Mouse (Mus musculus) thymus, adult 2 months (tissue): ENCODE measurements around the gene Bnipl.

Experiments
- CTCF ChIP-seq: fragments of 200-500 bp; IDR thresholded peaks from 2 replicates; pipeline ENCODE4 v1.5.1; 2012; ENCODE audit warnings: mild to moderate bottlenecking, control low read depth, low read length, moderate library complexity, borderline replicate concordance; ENCODE audit not compliant: control insufficient read depth, poor library complexity, insufficient read depth; ENCODE audit errors: extremely low read depth
- POLR2A ChIP-seq: fragments of 200-500 bp; IDR thresholded peaks from 2 replicates; pipeline ENCODE4 v1.6.1; 2012; ENCODE audit warnings: mild to moderate bottlenecking, low read length, control low read depth, moderate library complexity; ENCODE audit not compliant: control insufficient read depth, poor library complexity, insufficient read depth; ENCODE audit errors: extremely low read depth

DNA sequence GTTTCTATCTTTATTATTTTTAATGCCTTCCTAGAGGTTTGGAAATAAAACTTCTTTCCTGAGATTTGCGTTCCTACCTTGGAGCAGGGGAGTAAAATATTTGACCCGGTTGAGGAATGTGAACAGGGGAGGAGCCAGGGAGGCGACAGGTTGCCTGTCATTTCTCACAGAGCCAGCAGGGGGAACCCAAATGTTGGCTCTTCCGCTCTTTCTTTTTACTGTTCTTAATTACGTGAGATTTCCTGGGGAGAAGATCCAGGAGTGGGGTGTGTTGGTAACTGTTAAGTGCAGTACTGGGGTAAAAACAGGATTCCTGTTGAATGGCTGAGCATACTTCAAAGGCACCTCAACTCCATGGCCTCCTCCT, 45.1 kb upstream of the Bnipl start:
- TF ChIP-seq CTCF (no peak), POLR2A (no peak)
